In genomic region chr6:28706108-28706975, GRCm38 (mm10) we compare ENCODE assay signal across 10 mouse cellular contexts.
DNase-seq lines count a peak whose midpoint lies in the region; ATAC-seq and TF ChIP-seq lines count a peak whose summit lies in the region.
"Had no signal": no experiment of that assay in that cellular context is flagged by ENCODE, and none has a peak within 500 bp of the region (broad histone marks: within the 10 kb centered on the region; RNA-seq: fewer than 3 reads in every experiment).

No protein-coding gene starts in this region.

- no peak overlapping the region for H3ac ChIP-seq in myocyte (ENCODE audit: control insufficient read depth, insufficient read length)

- H3K79me2 ChIP-seq in myocyte (ENCODE audit: control insufficient read depth, insufficient read depth), result peaks cover 3% of the 10 kb centered on the region

- H3K9me3 ChIP-seq in liver, embryonic 11.5 days (ENCODE audit: control insufficient read depth, low read length), result no peaks in the 10 kb centered on the region
- no peaks in the 10 kb centered on the region for H3K9me3 ChIP-seq in embryonic facial prominence, embryonic 15.5 days (replicated peaks)

- H3K4me3 ChIP-seq in gastrocnemius, adult 2 months, result no peak overlapping the region
- no peak overlapping the region for H3K4me3 ChIP-seq in liver, embryonic 11.5 days (ENCODE audit: low read depth, low read length)
- H3K4me3 ChIP-seq in embryonic facial prominence, embryonic 15.5 days (replicated peaks), result no peak overlapping the region
- peak overlapping the region; percentile 1 for H3K4me3 ChIP-seq in myocyte

- TF ChIP-seq CTCF in gastrocnemius, adult 2 months (IDR thresholded peaks at IDR 0.05), result no peak

- no peak for ATAC-seq in liver, embryonic 11.5 days (replicated peaks; ENCODE audit: low FRiP score)
- no peak for ATAC-seq in embryonic facial prominence, embryonic 15.5 days (ENCODE audit: insufficient number of reproducible peaks, low FRiP score, low TSS enrichment, low read depth)

- 81% methylated on average over 8 of the region's 8 CpGs for WGBS in liver, embryonic 11.5 days
- WGBS in embryonic facial prominence, embryonic 15.5 days, result 53% methylated on average over 8 of the region's 8 CpGs

- H3K4me2 ChIP-seq in liver, embryonic 11.5 days, result no peak overlapping the region
- H3K4me2 ChIP-seq in embryonic facial prominence, embryonic 15.5 days (replicated peaks), result no peak overlapping the region
- peak overlapping the region; percentile 68 for H3K4me2 ChIP-seq in myocyte (ENCODE audit: low read depth)

- intact Hi-C loops in gastrocnemius, adult 2 months (cut with DNase I), result no loop called here
- intact Hi-C loops in gastrocnemius, postnatal 14 days (cut with DNase I; ENCODE audit: low total_unique reads), result no loop called here

- peaks cover 28% of the 10 kb centered on the region for H3K4me1 ChIP-seq in liver, embryonic 11.5 days (replicated peaks; ENCODE audit: control insufficient read depth, insufficient read depth, low read length)
- peaks cover 25% of the 10 kb centered on the region for H3K4me1 ChIP-seq in embryonic facial prominence, embryonic 15.5 days

- DNase-seq in gastrocnemius, adult 2 months, result no peak
- no peak for DNase-seq in gastrocnemius, postnatal 14 days
- DNase-seq in liver, embryonic 11.5 days (ENCODE audit: low spot score), result no peak
- no peak for DNase-seq in liver
- DNase-seq in T-cell, adult 2 months (ENCODE audit: low spot score), result no peak
- no peak for DNase-seq in thymus, postnatal 4 days
- DNase-seq: embryo, embryonic 11 days; kidney, postnatal 14 days had no signal

- H3K36me3 ChIP-seq in liver, embryonic 11.5 days (ENCODE audit: control insufficient read depth, insufficient read depth, low read length), result no peaks in the 10 kb centered on the region; the same call in 1 of the 2 replicates
- peaks cover 6% of the 10 kb centered on the region for H3K36me3 ChIP-seq in embryonic facial prominence, embryonic 15.5 days
- H3K36me3 ChIP-seq in myocyte (ENCODE audit: control insufficient read depth, insufficient read depth), result peaks cover 18% of the 10 kb centered on the region

- no peak for TF ChIP-seq POLR2A in myocyte (IDR thresholded peaks at IDR 0.05; ENCODE audit: insufficient read length, low read depth)

- peak overlapping the region; percentile 61; the same call in 1 of the 2 replicates for H3K27ac ChIP-seq in gastrocnemius, adult 2 months
- peak overlapping the region; percentile 73 for H3K27ac ChIP-seq in liver, embryonic 11.5 days (ENCODE audit: low read depth, low read length)
- H3K27ac ChIP-seq in embryonic facial prominence, embryonic 15.5 days (replicated peaks), result peak overlapping the region; percentile 18; the same call in 1 of the 2 replicates

- H3K27me3 ChIP-seq in liver, embryonic 11.5 days (replicated peaks; ENCODE audit: control insufficient read depth, insufficient read depth, low read length), result no peaks in the 10 kb centered on the region
- no peaks in the 10 kb centered on the region for H3K27me3 ChIP-seq in embryonic facial prominence, embryonic 15.5 days
- H3K27me3 ChIP-seq in myocyte (ENCODE audit: control insufficient read depth, insufficient read depth, insufficient read length), result no peaks in the 10 kb centered on the region

- no peak overlapping the region for H3K9ac ChIP-seq in liver, embryonic 11.5 days (ENCODE audit: low read depth, low read length)
- H3K9ac ChIP-seq in embryonic facial prominence, embryonic 15.5 days, result no peak overlapping the region

TF ChIP-seq in myocyte, 11 proteins besides CTCF, POLR2A, EP300 and RAD21:
- TF ChIP-seq USF1 (IDR thresholded peaks at IDR 0.05; ENCODE audit: low read depth), result no peak
- TF ChIP-seq TCF12 (IDR thresholded peaks at IDR 0.05; ENCODE audit: insufficient read depth, poor library complexity, severe bottlenecking), result no peak
- no peak for TF ChIP-seq SRF (IDR thresholded peaks at IDR 0.05; ENCODE audit: control insufficient read depth, insufficient read length, low read depth)
- no peak for TF ChIP-seq POLR2AphosphoS2 (IDR thresholded peaks at IDR 0.05; ENCODE audit: insufficient read length, low read depth)
- no peak for TF ChIP-seq E2F4 (IDR thresholded peaks at IDR 0.05; ENCODE audit: insufficient read depth)
- TF ChIP-seq REST (IDR thresholded peaks at IDR 0.05; ENCODE audit: insufficient read depth, insufficient read length), result no peak
- TF ChIP-seq MAX (IDR thresholded peaks at IDR 0.05; ENCODE audit: low read depth), result no peak
- no peak for TF ChIP-seq CEBPB (IDR thresholded peaks at IDR 0.05; ENCODE audit: insufficient read depth, poor library complexity, severe bottlenecking)
- no peak for TF ChIP-seq MYOG (IDR thresholded peaks at IDR 0.05; ENCODE audit: control insufficient read depth in 1 of 3, insufficient read depth in 1 of 3, insufficient read length in 2 of 3, low read depth in 2 of 3)
- TF ChIP-seq TCF3 (IDR thresholded peaks at IDR 0.05; ENCODE audit: insufficient read length, low read depth), result no peak
- no peak for TF ChIP-seq MYOD1 (IDR thresholded peaks at IDR 0.05; ENCODE audit: control insufficient read depth in 1 of 3, insufficient read length in 2 of 3, low read depth in 2 of 3)

Comparison
In these comparisons a context has a peak if more than half of its experiments do, and no peak if none do; other contexts are left out.
1. H3K27ac ChIP-seq: peak in every context shown above with its lines; median percentile 73 in liver, embryonic 11.5 days; 61 in gastrocnemius, adult 2 months; 18 in embryonic facial prominence, embryonic 15.5 days.